Comparison of ENCODE assay signal across 17 mouse cellular contexts in genomic region chr4:133907086-133907485, GRCm38 (mm10). TPM values are rescaled to one million over a fixed set of nuclear protein-coding genes. Genes with fewer than 3 reads are reported as not detected.
DNase-seq lines count a peak whose midpoint lies in the region; ATAC-seq and TF ChIP-seq lines count a peak whose summit lies in the region.
"Had no signal": no experiment of that assay in that cellular context is flagged by ENCODE, and none has a peak within 500 bp of the region (broad histone marks: within the 10 kb centered on the region; RNA-seq: fewer than 3 reads in every experiment).

No protein-coding gene starts in this region.

- peak; percentile 34 for DNase-seq in CD4-positive, CD25-positive, alpha-beta regulatory T cell, adult 2 months (ENCODE audit: low read depth, low spot score)
- peak in 1 of 2 experiments; percentile 27 for DNase-seq in spleen, adult 2 months (ENCODE audit: low read depth in 1 of 2, low spot score in 2 of 2)
- no peak for DNase-seq in spleen, postnatal 4 days (ENCODE audit: low spot score in 2 of 2)
- peak; percentile 62 for DNase-seq in naive thymus-derived CD4-positive, alpha-beta T cell, adult 2 months (ENCODE audit: low read depth)
- DNase-seq in kidney, adult 9 months: no peak
- DNase-seq: adrenal gland, adult 2 months; cerebellum, adult 8-10 months; kidney, adult 11 months; kidney, postnatal 36 days; layer of hippocampus, postnatal 36 days had no signal

- no peak for ATAC-seq in CD4-positive, CD25-positive, alpha-beta regulatory T cell, adult 4 months
- no peak for ATAC-seq in megakaryocyte progenitor cell, adult 5-6 weeks (replicated peaks; ENCODE audit: poor library complexity)

- H3K27me3 ChIP-seq in spleen, adult 2 months (ENCODE audit: control insufficient read depth, insufficient read depth, low read length): no peaks in the 10 kb centered on the region
- H3K27me3 ChIP-seq: forebrain, embryonic 12.5 days; hindbrain, embryonic 15.5 days; neural tube, embryonic 13.5 days had no signal

- 10% methylated on average over 4 of the region's 4 CpGs for WGBS in spleen, adult 2 months

- H3K4me3 ChIP-seq in spleen, adult 2 months (ENCODE audit: extremely low read depth, insufficient read depth, insufficient read length): no peak overlapping the region
- no peak overlapping the region for H3K4me3 ChIP-seq in brown adipose tissue, adult 24 weeks (ENCODE audit: insufficient read depth, low read depth, low read length)
- H3K4me3 ChIP-seq: forebrain, embryonic 12.5 days; hindbrain, embryonic 15.5 days; neural tube, embryonic 13.5 days had no signal

- H3K36me3 ChIP-seq in spleen, adult 2 months (ENCODE audit: control insufficient read depth, insufficient read depth, low read length): no peaks in the 10 kb centered on the region
- H3K36me3 ChIP-seq: forebrain, embryonic 12.5 days; hindbrain, embryonic 15.5 days; neural tube, embryonic 13.5 days had no signal

- peaks cover 20% of the 10 kb centered on the region; the same call in 1 of the 2 replicates for H3K4me1 ChIP-seq in spleen, adult 2 months (ENCODE audit: control insufficient read depth, insufficient read depth, insufficient read length)
- H3K4me1 ChIP-seq in brown adipose tissue, adult 24 weeks (ENCODE audit: control insufficient read depth, insufficient read depth, insufficient read length, low read length): 0 out of 2 replicates have a peak, but pooled peaks cover 3% of the 10 kb centered on the region

- TF ChIP-seq CTCF in spleen, adult 2 months (IDR thresholded peaks at IDR 0.05; ENCODE audit: extremely low read depth, insufficient read depth, insufficient read length, insufficient replicate concordance): no peak

- no peak for TF ChIP-seq POLR2A in spleen, adult 2 months (IDR thresholded peaks at IDR 0.05; ENCODE audit: low read depth, low read length)

- peak overlapping the region; percentile 89 for H3K27ac ChIP-seq in spleen, adult 2 months (ENCODE audit: insufficient read depth, low read length)
- H3K27ac ChIP-seq in brown adipose tissue, adult 24 weeks (replicated peaks; ENCODE audit: low read depth, low read length): peak overlapping the region; percentile 62; the same call in 1 of the 2 replicates
- H3K27ac ChIP-seq: forebrain, embryonic 12.5 days; hindbrain, embryonic 15.5 days; liver, embryonic 14.5 days; neural tube, embryonic 13.5 days had no signal

RNA-seq across cellular contexts. Expression of gene Rps6ka1, which starts 19.5 kb away (rescaled TPM):
- 100 to 1,000 TPM; 118 to 183 TPM for polyA plus RNA-seq in CD4-positive, CD25-positive, alpha-beta regulatory T cell, adult 4 months (2017; shearing (Covaris generic))
- 76.6 and 98.9 TPM in 2 replicates for polyA plus RNA-seq in spleen, adult 2 months (2012; rRNA removed)
- polyA plus RNA-seq in brown adipose tissue, adult 24 weeks (2012; ENCODE audit: insufficient read depth, insufficient read length, missing spikeins): 3.3 and 4.2 TPM in 2 replicates
- 96.7 and 112 TPM in 2 replicates for total RNA-seq in megakaryocyte progenitor cell, adult 5-6 weeks (2015)
- 126 and 160 TPM in 2 replicates for total RNA-seq in megakaryocyte progenitor cell, adult 5-6 weeks (2017)

Comparison
In these comparisons a context has a peak if more than half of its experiments do, and no peak if none do; other contexts are left out.
1. DNase-seq: peak in CD4-positive, CD25-positive, alpha-beta regulatory T cell, adult 2 months (single experiment) and naive thymus-derived CD4-positive, alpha-beta T cell, adult 2 months (single experiment); none in spleen, postnatal 4 days (0 of 2) and kidney, adult 9 months (single experiment).
2. RNA of gene Rps6ka1, which starts 19.5 kb away (polyA plus RNA-seq): 118 to 183 TPM in CD4-positive, CD25-positive, alpha-beta regulatory T cell, adult 4 months and 76.6 to 98.9 TPM in spleen, adult 2 months; 3.3 to 4.2 TPM in brown adipose tissue, adult 24 weeks; every median in the first group is over 10 times any median in the second.